Mouse (Mus musculus) liver, postnatal 0 days (tissue): ENCODE results near the gene Tiprl. TPM values are rescaled to one million over a fixed set of nuclear protein-coding genes. Genes with fewer than 3 reads are reported as not detected.

Source experiments
- ATAC-seq: fragments of 200-750 bp; cut with Nextera tagmentation; 2 replicates; pipeline ENCODE4 v1.8.0; 2017; ENCODE audit warnings: mild to moderate bottlenecking, moderate library complexity
- DNase-seq: peaks from one replicate; pipeline ENCODE4 v3.0.0-alpha.2; 2016
- H3K27ac ChIP-seq: fragments of 300-500 bp; sonication (generic); 2 replicates; pipeline ENCODE4 v1.5.1; 2014; ENCODE audit warnings: antibody characterized with exemption, moderate library complexity, mild to moderate bottlenecking, low read depth
- H3K27me3 ChIP-seq: fragments of 300-500 bp; sonication (generic); 2 replicates; pipeline ENCODE4 v1.6.1; 2014; ENCODE audit warnings: low read length, control low read depth, mixed read lengths; ENCODE audit not compliant: insufficient read depth
- H3K36me3 ChIP-seq: fragments of 300-500 bp; sonication (generic); replicated peaks from 2 replicates; pipeline ENCODE4 v1.6.1; 2014; ENCODE audit warnings: mild to moderate bottlenecking, control low read depth, low read length, moderate library complexity, mixed read lengths; ENCODE audit not compliant: insufficient read depth
- H3K4me1 ChIP-seq: fragments of 300-500 bp; sonication (generic); 2 replicates; pipeline ENCODE4 v1.6.1; 2014; ENCODE audit warnings: antibody characterized with exemption, mild to moderate bottlenecking, control low read depth; ENCODE audit not compliant: insufficient read depth
- H3K4me2 ChIP-seq: fragments of 300-500 bp; sonication (generic); 2 replicates; pipeline ENCODE4 v1.6.1; 2014; ENCODE audit warnings: low read depth, mild to moderate bottlenecking, low read length, moderate library complexity, mixed read lengths
- H3K4me3 ChIP-seq: fragments of 300-500 bp; sonication (generic); 2 replicates; pipeline ENCODE4 v1.5.1; 2014; ENCODE audit warnings: low read depth, low read length
- H3K9ac ChIP-seq: fragments of 300-500 bp; sonication (generic); replicated peaks from 2 replicates; pipeline ENCODE4 v1.6.1; 2014; ENCODE audit warnings: mild to moderate bottlenecking, moderate library complexity
- H3K9me3 ChIP-seq: fragments of 300-500 bp; sonication (generic); 2 replicates; pipeline ENCODE4 v1.6.1; 2016; ENCODE audit warnings: mild to moderate bottlenecking, control low read depth, low read length, mixed read lengths
- CTCF ChIP-seq: sonication (generic); IDR thresholded peaks from 2 replicates; pipeline ENCODE4 v1.5.1; 2016; ENCODE audit warnings: antibody characterized with exemption, low read depth
- EP300 ChIP-seq: IDR thresholded peaks from 2 replicates; pipeline ENCODE4 v1.6.1; 2016; ENCODE audit warnings: antibody characterized with exemption, low read depth, mild to moderate bottlenecking
- WGBS: fragments of 180-500 bp; shearing (Covaris S2); extraction: QIAGEN DNeasy Blood & Tissue Kit; methylation state at CpG from one replicate; pipeline ENCODE4 v1.1.7; 2014; ENCODE audit not compliant: insufficient replicate concordance; 5-methylcytosine and 5-hydroxymethylcytosine counted together
- polyA plus RNA-seq: library from polyadenylated mRNA; unstranded; fragments of >200 nt; fragmentation: Nextera tagmentation; extraction: Ambion mirVana; gene quantifications from 2 replicates; pipeline ENCODE4 v1.2.1, GENCODE M21; 2015

Gene Tiprl
- polyA plus RNA-seq, 1 experiment from 2014 or later, result 41.3 TPM

DNA sequence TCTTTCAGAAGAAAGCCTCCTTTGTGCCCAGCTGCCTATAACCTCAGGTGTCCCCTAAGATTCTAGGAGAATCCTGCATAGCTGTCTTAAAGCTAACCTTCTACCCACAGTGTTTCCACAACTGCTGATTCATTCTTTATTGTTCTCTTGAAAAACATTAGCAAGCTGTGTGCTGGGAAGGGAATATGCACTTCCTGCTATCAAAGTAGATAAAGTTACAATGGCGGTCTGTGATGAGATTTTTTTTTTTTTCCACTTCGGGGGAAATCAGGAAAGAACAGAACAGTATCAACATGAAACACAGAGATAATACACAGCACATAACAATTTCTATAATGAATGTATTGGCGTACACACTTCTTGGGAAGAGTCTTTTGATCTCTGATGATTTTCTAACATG, 38.9 kb downstream of the Tiprl start:
- Histone ChIP-seq H3K4me2 (no peak overlapping the region), H3K4me3 (no peak overlapping the region), H3K9me3 (no peaks in the 10 kb centered on the region), H3K4me1 (peaks cover 18% of the 10 kb centered on the region), H3K27me3 (no peaks in the 10 kb centered on the region), H3K27ac (no peak overlapping the region), H3K36me3 (no peaks in the 10 kb centered on the region), H3K9ac (no peak overlapping the region)
- ATAC-seq, result no peak
- DNase-seq, result no peak
- WGBS, result 40% methylated on average over 3 of the region's 3 CpGs
- TF ChIP-seq CTCF, result no peak
- no peak for TF ChIP-seq EP300

DNA sequence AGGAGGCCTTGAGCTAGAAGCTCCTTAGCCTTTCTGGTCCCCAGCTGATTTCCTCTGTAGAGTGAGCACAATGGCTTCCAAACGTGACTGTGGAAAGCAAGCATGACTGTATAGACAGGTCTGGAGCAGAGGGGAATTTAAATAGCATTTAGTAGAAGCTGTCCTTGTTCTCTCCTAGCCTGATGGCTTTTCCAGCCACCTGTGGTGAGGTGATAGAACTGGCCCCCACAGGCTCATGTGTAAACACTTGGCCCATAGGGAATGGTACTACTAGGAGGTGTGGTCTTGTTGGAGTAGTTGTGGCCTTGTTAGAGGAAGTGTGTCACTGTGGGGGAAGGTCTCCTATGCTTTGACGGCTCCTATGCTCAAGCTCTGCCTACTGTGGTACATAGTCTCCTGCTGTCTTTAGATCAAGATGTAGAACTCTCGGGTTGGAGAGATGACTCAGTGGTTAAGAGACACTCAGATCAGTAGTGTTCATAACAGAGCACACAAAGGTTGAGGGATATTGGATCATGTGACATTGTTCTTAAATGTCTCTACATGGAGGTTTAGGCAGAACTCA, 41.3 kb downstream of the Tiprl start:
- H3K27ac ChIP-seq, result peak overlapping the region; percentile 95

DNA sequence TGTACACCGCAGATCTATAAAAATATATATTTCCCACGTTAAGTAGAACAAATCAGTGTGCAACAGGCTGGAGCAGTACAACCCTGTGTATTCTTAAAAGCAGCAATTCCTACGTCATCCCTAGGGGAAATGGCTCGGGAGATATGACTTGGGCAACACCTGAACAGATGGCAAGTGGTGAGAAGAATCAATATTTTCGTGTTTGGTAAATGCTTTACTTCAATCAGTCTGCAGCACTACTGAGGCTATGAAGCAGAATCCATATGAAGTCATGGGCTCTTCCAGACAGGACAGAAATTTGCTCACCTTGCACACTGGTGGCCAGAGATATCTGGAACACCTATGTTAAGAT, 42.2 kb downstream of the Tiprl start:
- H3K4me2 ChIP-seq, result peak overlapping the region; percentile 94
- no peaks in the 10 kb centered on the region for H3K9me3 ChIP-seq
- no peaks in the 10 kb centered on the region for H3K36me3 ChIP-seq
- ATAC-seq (peak; percentile 60), DNase-seq (no peak)
- H3K9ac ChIP-seq, result peak overlapping the region; percentile 86
- TF ChIP-seq CTCF, result no peak
- TF ChIP-seq EP300, result no peak
- H3K4me1 ChIP-seq, result peaks cover 26% of the 10 kb centered on the region
- H3K27ac ChIP-seq, result peak overlapping the region; percentile 95
- 4% methylated on average over 5 of the region's 5 CpGs for WGBS
- no peaks in the 10 kb centered on the region for H3K27me3 ChIP-seq
- H3K4me3 ChIP-seq, result peak overlapping the region; percentile 92

More for the DNA sequence above, 41.3 kb downstream of the Tiprl start:
- no peak for TF ChIP-seq CTCF
- no peak for TF ChIP-seq EP300
- H3K9me3 ChIP-seq, result no peaks in the 10 kb centered on the region
- DNase-seq (no peak), ATAC-seq (no peak)
- peaks cover 26% of the 10 kb centered on the region for H3K4me1 ChIP-seq
- WGBS, result 54% methylated on average over 3 of the region's 3 CpGs
- peak overlapping the region; percentile 94; the same call in 1 of the 2 replicates for H3K4me2 ChIP-seq
- no peaks in the 10 kb centered on the region for H3K27me3 ChIP-seq
- H3K4me3 ChIP-seq, result no peak overlapping the region
- 0 out of 2 replicates have a peak overlapping the region, but pooled peaks have one; percentile 21 for H3K9ac ChIP-seq
- H3K36me3 ChIP-seq, result no peaks in the 10 kb centered on the region

DNA sequence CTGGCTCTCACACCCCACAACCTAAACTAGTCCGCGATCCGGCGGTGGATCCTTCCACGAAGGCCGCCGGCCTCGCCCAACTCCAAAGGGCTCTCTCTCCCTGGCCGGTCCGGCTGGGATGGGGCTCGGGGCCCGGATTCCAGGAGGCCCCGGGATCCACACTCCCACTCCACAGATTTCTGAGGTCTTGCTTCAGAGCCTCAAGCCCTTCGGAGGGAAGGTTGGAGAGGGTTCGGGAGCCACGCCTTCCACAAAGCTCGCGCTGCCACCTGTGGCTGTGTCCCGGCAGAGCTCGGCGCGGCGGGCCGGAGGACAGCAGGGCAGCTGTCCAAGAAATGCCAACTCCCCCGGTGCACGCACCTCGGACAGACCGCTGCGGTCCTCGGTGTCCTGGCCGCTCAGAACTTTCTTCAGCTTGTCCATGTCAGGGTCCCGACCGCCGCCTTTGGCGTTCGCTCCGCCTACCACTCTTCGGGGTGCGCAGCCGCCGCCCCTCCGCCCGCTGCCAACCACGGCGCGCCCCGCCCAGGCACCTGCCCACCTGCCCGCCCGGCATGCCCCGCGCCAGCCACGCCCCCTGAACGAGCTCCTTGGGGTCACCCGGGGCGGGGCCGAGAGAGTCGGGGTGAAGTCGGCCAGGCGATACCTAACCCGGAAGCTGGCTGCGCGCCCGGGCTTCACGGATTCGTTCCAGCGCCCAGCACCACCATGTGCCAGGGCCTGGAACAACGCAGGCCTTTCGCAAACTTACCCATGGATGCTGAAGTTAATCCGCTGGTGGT, 42.7 kb downstream of the Tiprl start, which contains the start of gene Sft2d2:
Sft2d2 (minus strand) TSS at position 559 of the 782 bp plus-strand sequence.
- Histone ChIP-seq H3K4me2 (peak within 1 kb of the TSS; percentile 94), H3K27ac (peak within 1 kb of the TSS; percentile 95), H3K4me1 (peaks cover 26% of the 10 kb centered on the region), H3K9me3 (no peaks in the 10 kb centered on the region), H3K27me3 (no peaks in the 10 kb centered on the region), H3K4me3 (peak within 1 kb of the TSS; percentile 92), H3K36me3 (no peaks in the 10 kb centered on the region), H3K9ac (peak within 1 kb of the TSS; percentile 86)
- peak; percentile 97 for ATAC-seq
- TF ChIP-seq EP300 (peak; percentile 64), CTCF (peak; percentile 44; the same call in 1 of the 2 replicates)
- under 1% methylated on average over 68 of the region's 69 CpGs for WGBS
- DNase-seq, result peak; percentile 98

DNA sequence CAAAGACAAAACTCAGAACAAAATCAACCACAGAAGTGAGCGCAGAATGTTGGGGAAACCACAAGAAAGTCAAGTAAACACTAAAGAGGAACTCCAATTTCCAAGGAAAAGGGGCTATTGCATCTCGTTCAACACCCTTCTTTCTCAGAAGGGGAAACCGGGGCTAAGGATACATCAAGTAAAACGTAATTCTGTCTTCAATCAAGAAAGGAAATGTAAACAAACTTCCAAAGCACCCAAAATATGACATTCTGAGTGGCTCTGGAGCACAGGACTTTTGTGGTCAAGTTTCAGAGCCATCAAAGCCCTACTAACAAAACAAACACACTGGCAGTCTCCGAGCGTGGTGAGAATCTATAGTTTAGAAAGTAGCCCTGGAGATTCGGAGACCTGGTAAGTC, 43.4 kb downstream of the Tiprl start:
- TF ChIP-seq CTCF, result no peak
- no peak for TF ChIP-seq EP300

DNA sequence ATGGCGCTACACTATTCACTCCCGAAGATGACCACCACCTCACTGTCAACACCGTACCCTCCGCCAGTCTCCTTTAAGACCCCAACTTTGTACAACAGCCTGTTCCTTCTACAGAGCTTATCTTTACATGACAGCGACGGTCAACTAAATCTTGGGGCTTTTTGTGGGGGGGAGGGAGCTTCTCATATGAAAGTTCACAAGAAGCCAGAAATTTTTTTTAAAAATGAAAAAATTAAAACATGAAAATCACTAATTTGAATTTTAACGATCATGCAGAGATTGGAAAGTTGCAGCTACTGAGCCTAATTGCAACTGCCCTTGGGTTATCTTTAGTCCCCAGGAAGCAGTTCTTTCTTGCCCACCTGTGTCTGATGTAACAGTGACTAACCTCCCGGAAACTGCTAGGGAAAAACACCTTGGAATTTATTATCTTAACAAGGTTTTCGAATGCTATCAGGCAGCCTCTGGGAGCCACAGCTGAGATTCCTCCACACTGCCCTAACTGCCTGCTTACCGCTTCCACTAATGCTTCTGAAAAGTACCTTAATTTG, 44.0 kb downstream of the Tiprl start:
- no peaks in the 10 kb centered on the region for H3K9me3 ChIP-seq
- peak overlapping the region; percentile 94 for H3K4me2 ChIP-seq
- H3K9ac ChIP-seq, result peak overlapping the region; percentile 86
- H3K4me1 ChIP-seq, result peaks cover 29% of the 10 kb centered on the region
- H3K4me3 ChIP-seq, result peak overlapping the region; percentile 92
- H3K36me3 ChIP-seq, result 0 out of 2 replicates have a peak, but pooled peaks cover 2% of the 10 kb centered on the region
- no peak for TF ChIP-seq CTCF
- TF ChIP-seq EP300, result no peak
- ATAC-seq (no peak), DNase-seq (no peak)
- WGBS, result 19% methylated on average over 10 of the region's 10 CpGs
- H3K27me3 ChIP-seq, result no peaks in the 10 kb centered on the region
- peak overlapping the region; percentile 95 for H3K27ac ChIP-seq

More for the DNA sequence above, 43.4 kb downstream of the Tiprl start:
- DNase-seq (no peak), ATAC-seq (no peak)
- peak overlapping the region; percentile 86 for H3K9ac ChIP-seq
- H3K4me2 ChIP-seq, result peak overlapping the region; percentile 94
- peaks cover 26% of the 10 kb centered on the region for H3K4me1 ChIP-seq
- H3K27me3 ChIP-seq, result no peaks in the 10 kb centered on the region
- peak overlapping the region; percentile 95 for H3K27ac ChIP-seq
- no peaks in the 10 kb centered on the region for H3K36me3 ChIP-seq
- WGBS, result 2% methylated on average over 7 of the region's 7 CpGs
- H3K4me3 ChIP-seq, result peak overlapping the region; percentile 92
- no peaks in the 10 kb centered on the region for H3K9me3 ChIP-seq
